Mouse (Mus musculus): Measurements from ENCODE around the gene Dnajb1.

GRCm38 (mm10) chr8:83613695-83614094 is 5.7 kb downstream of the Dnajb1 start:
- TF ChIP-seq POLR2A (IDR thresholded peaks at IDR 0.05; ENCODE audit: borderline replicate concordance, control insufficient read depth, low read depth, low read length) (no peak), CTCF (IDR thresholded peaks at IDR 0.05; ENCODE audit: control insufficient read depth, insufficient read depth, low read length) (no peak)

Measured in bone marrow, adult 2 months (tissue).